Mouse (Mus musculus): ENCODE measurements around the gene Ppp1r21.

GRCm38 (mm10) chr17:88636076-88636475 lies 106.2 kb downstream of the Ppp1r21 start:
- TF ChIP-seq TAL1 (conservative IDR thresholded peaks at IDR 0.05; ENCODE audit: low read depth, low read length) (no peak), CTCF (IDR thresholded peaks at IDR 0.05; ENCODE audit: low read depth, low read length) (no peak), GATA1 (IDR thresholded peaks at IDR 0.05; ENCODE audit: borderline replicate concordance, low read length) (no peak)
